Mouse (Mus musculus) limb, embryonic 11.5 days (tissue): ENCODE measurements at regions not wholly inside any gene's neighbourhood (a gene's known extent, or its start where the extent isn't known, plus 50 kb on each side); places are given as distances from the start of the nearest gene placed in this dataset.

Experiments used
- ATAC-seq: fragments of 200-750 bp; cut with Nextera tagmentation; 2 replicates; pipeline ENCODE4 v1.8.0; 2017; ENCODE audit warnings: low read depth; ENCODE audit not compliant: insufficient number of reproducible peaks, low FRiP score, low TSS enrichment
- DNase-seq: peaks from one replicate; pipeline ENCODE4 v3.0.0-alpha.2; 2015; ENCODE audit warnings: low spot score
- H3K27ac ChIP-seq: fragments of 300-500 bp; sonication (generic); replicated peaks from 2 replicates; pipeline ENCODE4 v1.5.1; 2014; ENCODE audit warnings: low read depth, mild to moderate bottlenecking, low read length
- H3K27me3 ChIP-seq: fragments of 300-500 bp; sonication (generic); 2 replicates; pipeline ENCODE4 v1.6.1; 2014; ENCODE audit warnings: mild to moderate bottlenecking, low read length, mixed read lengths; ENCODE audit not compliant: control insufficient read depth, insufficient read depth
- H3K36me3 ChIP-seq: fragments of 300-500 bp; sonication (generic); 2 replicates; pipeline ENCODE4 v1.6.1; 2014; ENCODE audit warnings: mild to moderate bottlenecking, low read length, moderate library complexity, mixed read lengths; ENCODE audit not compliant: control insufficient read depth, insufficient read depth
- H3K4me1 ChIP-seq: fragments of 300-500 bp; sonication (generic); 2 replicates; pipeline ENCODE4 v1.6.1; 2014; ENCODE audit warnings: low read length, mixed read lengths; ENCODE audit not compliant: control insufficient read depth, insufficient read depth
- H3K4me2 ChIP-seq: fragments of 300-500 bp; sonication (generic); 2 replicates; pipeline ENCODE4 v1.6.1; 2014; ENCODE audit warnings: low read depth, mild to moderate bottlenecking, moderate library complexity; ENCODE audit not compliant: severe bottlenecking
- H3K4me3 ChIP-seq: fragments of 300-500 bp; sonication (generic); 2 replicates; pipeline ENCODE4 v1.5.1; 2014; ENCODE audit warnings: low read depth, low read length
- H3K9ac ChIP-seq: fragments of 300-500 bp; sonication (generic); 2 replicates; pipeline ENCODE4 v1.6.1; 2014; ENCODE audit warnings: mild to moderate bottlenecking, low read length
- H3K9me3 ChIP-seq: fragments of 300-500 bp; sonication (generic); 2 replicates; pipeline ENCODE4 v1.6.1; 2016; ENCODE audit warnings: low read length; ENCODE audit not compliant: control insufficient read depth
- WGBS: fragments of 180-500 bp; shearing (Covaris S2); extraction: QIAGEN DNeasy Blood & Tissue Kit; methylation state at CpG from one replicate; pipeline ENCODE4 v1.1.7; 2014; 5-methylcytosine and 5-hydroxymethylcytosine counted together

GRCm38 (mm10) chr19:44695331-44695730, 60.5 kb upstream of the Pax2 start:
- no peak for ATAC-seq
- peaks cover 61% of the 10 kb centered on the region for H3K27me3 ChIP-seq
- WGBS: 6% methylated on average over 3 of the region's 3 CpGs

GRCm38 (mm10) chr19:44696059-44696712, 59.7 kb upstream of the Pax2 start:
- DNase-seq: no peak
- H3K4me3 ChIP-seq: no peak overlapping the region
- 13% methylated on average over 8 of the region's 8 CpGs for WGBS

More at GRCm38 (mm10) chr19:44695331-44695730, 60.5 kb upstream of the Pax2 start:
- H3K27ac ChIP-seq: no peak overlapping the region
- H3K9me3 ChIP-seq: no peaks in the 10 kb centered on the region
- no peak overlapping the region for H3K9ac ChIP-seq
- no peak overlapping the region for H3K4me3 ChIP-seq
- H3K4me1 ChIP-seq: peaks cover 4% of the 10 kb centered on the region; the same call in 1 of the 2 replicates
- DNase-seq: no peak
- H3K36me3 ChIP-seq: no peaks in the 10 kb centered on the region
- no peak overlapping the region for H3K4me2 ChIP-seq

GRCm38 (mm10) chr19:44696773-44697172, 59.1 kb upstream of the Pax2 start:
- H3K27ac ChIP-seq: no peak overlapping the region
- peaks cover 4% of the 10 kb centered on the region; the same call in 1 of the 2 replicates for H3K4me1 ChIP-seq
- H3K4me3 ChIP-seq: no peak overlapping the region
- no peaks in the 10 kb centered on the region for H3K36me3 ChIP-seq
- no peak overlapping the region for H3K4me2 ChIP-seq
- peaks cover 61% of the 10 kb centered on the region for H3K27me3 ChIP-seq
- 44% methylated on average over 9 of the region's 9 CpGs for WGBS
- H3K9me3 ChIP-seq: no peaks in the 10 kb centered on the region
- H3K9ac ChIP-seq: no peak overlapping the region
- no peak for DNase-seq
- ATAC-seq: no peak

More at GRCm38 (mm10) chr19:44696059-44696712, 59.7 kb upstream of the Pax2 start:
- no peaks in the 10 kb centered on the region for H3K9me3 ChIP-seq
- H3K9ac ChIP-seq: no peak overlapping the region
- no peak overlapping the region for H3K27ac ChIP-seq
- no peak for ATAC-seq
- H3K4me1 ChIP-seq: peaks cover 4% of the 10 kb centered on the region; the same call in 1 of the 2 replicates
- no peaks in the 10 kb centered on the region for H3K36me3 ChIP-seq
- no peak overlapping the region for H3K4me2 ChIP-seq
- H3K27me3 ChIP-seq: peaks cover 61% of the 10 kb centered on the region

- ATAC-seq: no peak
Measured at GRCm38 (mm10) chr19:44698382-44699256, 57.2 kb upstream of the Pax2 start.

More at GRCm38 (mm10) chr19:44698382-44699256, 57.2 kb upstream of the Pax2 start:
- Histone ChIP-seq H3K9ac (no peak overlapping the region), H3K4me3 (no peak overlapping the region), H3K4me1 (no peaks in the 10 kb centered on the region; the same call in 1 of the 2 replicates), H3K27ac (no peak overlapping the region), H3K9me3 (no peaks in the 10 kb centered on the region), H3K4me2 (no peak overlapping the region), H3K36me3 (no peaks in the 10 kb centered on the region), H3K27me3 (peaks cover 54% of the 10 kb centered on the region)
- WGBS: 8% methylated on average over 21 of the region's 21 CpGs
- no peak for DNase-seq
